ENCODE assay signal across 14 mouse cellular contexts in genomic region chr5:32120901-32121376, GRCm38 (mm10). TPM values are rescaled to one million over a fixed set of nuclear protein-coding genes. Genes with fewer than 3 reads are reported as not detected.
DNase-seq lines count a peak whose midpoint lies in the region; ATAC-seq and TF ChIP-seq lines count a peak whose summit lies in the region.
"Had no signal": no experiment of that assay in that cellular context is flagged by ENCODE, and none has a peak within 500 bp of the region (broad histone marks: within the 10 kb centered on the region; RNA-seq: fewer than 3 reads in every experiment).

No protein-coding gene starts in this region.

- WGBS in kidney, embryonic 14.5 days = 36% methylated on average over 11 of the region's 11 CpGs
- WGBS in lung, postnatal 0 days = 33% methylated on average over 11 of the region's 11 CpGs
- 54% methylated on average over 11 of the region's 11 CpGs for WGBS in hindbrain, embryonic 16.5 days

- no peaks in the 10 kb centered on the region for H3K9me3 ChIP-seq in kidney, embryonic 14.5 days (ENCODE audit: control insufficient read depth, low read length)
- no peaks in the 10 kb centered on the region for H3K9me3 ChIP-seq in lung, postnatal 0 days (ENCODE audit: low read length)
- H3K9me3 ChIP-seq in hindbrain, embryonic 16.5 days (ENCODE audit: control insufficient read depth, low read length) = no peaks in the 10 kb centered on the region
- H3K9me3 ChIP-seq: hindbrain, embryonic 12.5 days; liver, embryonic 12.5 days had no signal

- H3K27ac ChIP-seq in kidney, embryonic 14.5 days (ENCODE audit: low read depth, low read length) = no peak overlapping the region
- H3K27ac ChIP-seq in lung, postnatal 0 days (ENCODE audit: low read length) = 0 out of 2 replicates have a peak overlapping the region, but pooled peaks have one; percentile 38
- no peak overlapping the region for H3K27ac ChIP-seq in left cerebral cortex, adult 2 months
- no peak overlapping the region for H3K27ac ChIP-seq in hindbrain, embryonic 16.5 days (ENCODE audit: low read depth, low read length)
- H3K27ac ChIP-seq: hindbrain, embryonic 12.5 days; liver, embryonic 12.5 days had no signal

- TF ChIP-seq CTCF in lung, postnatal 0 days (IDR thresholded peaks at IDR 0.05) = 0 out of 2 replicates have a peak, but pooled peaks have one; percentile 18
- no peak for TF ChIP-seq CTCF in left cerebral cortex, adult 2 months (IDR thresholded peaks at IDR 0.05)

- H3K27me3 ChIP-seq in kidney, embryonic 14.5 days (ENCODE audit: control insufficient read depth, insufficient read depth, low read length) = no peaks in the 10 kb centered on the region
- no peaks in the 10 kb centered on the region for H3K27me3 ChIP-seq in lung, postnatal 0 days (replicated peaks; ENCODE audit: insufficient read depth, low read length)
- no peaks in the 10 kb centered on the region for H3K27me3 ChIP-seq in hindbrain, embryonic 16.5 days (replicated peaks; ENCODE audit: control insufficient read depth, insufficient read depth, low read length)
- H3K27me3 ChIP-seq: hindbrain, embryonic 12.5 days had no signal

- intact Hi-C loops in left cerebral cortex, adult 2 months (cut with DNase I) = no loop called here
- intact Hi-C loops in left cerebral cortex, postnatal 4 days (cut with DNase I) = no loop called here

- no peak overlapping the region for H3K4me2 ChIP-seq in kidney, embryonic 14.5 days (replicated peaks; ENCODE audit: low read depth, low read length)
- peak overlapping the region; percentile 17 for H3K4me2 ChIP-seq in lung, postnatal 0 days (replicated peaks; ENCODE audit: low read depth, low read length)
- H3K4me2 ChIP-seq in hindbrain, embryonic 16.5 days (ENCODE audit: low read length) = no peak overlapping the region
- H3K4me2 ChIP-seq: hindbrain, embryonic 12.5 days; liver, embryonic 12.5 days had no signal

- peak; percentile 39 for ATAC-seq in kidney, embryonic 14.5 days (ENCODE audit: low FRiP score, low TSS enrichment)
- ATAC-seq in lung, postnatal 0 days = peak; percentile 92
- ATAC-seq in hindbrain, embryonic 16.5 days = no peak
- ATAC-seq: liver, embryonic 12.5 days had no signal

- no peaks in the 10 kb centered on the region for H3K4me1 ChIP-seq in kidney, embryonic 14.5 days (ENCODE audit: control insufficient read depth, insufficient read depth, low read length)
- peaks cover 6% of the 10 kb centered on the region; the same call in 1 of the 2 replicates for H3K4me1 ChIP-seq in lung, postnatal 0 days (ENCODE audit: insufficient read depth, low read depth, low read length)
- no peaks in the 10 kb centered on the region for H3K4me1 ChIP-seq in hindbrain, embryonic 16.5 days (ENCODE audit: control insufficient read depth, insufficient read depth, low read depth, low read length)
- H3K4me1 ChIP-seq: liver, embryonic 12.5 days had no signal

- no peak overlapping the region for H3K4me3 ChIP-seq in kidney, embryonic 14.5 days (ENCODE audit: low read length)
- no peak overlapping the region for H3K4me3 ChIP-seq in lung, postnatal 0 days (ENCODE audit: low read depth, low read length)
- H3K4me3 ChIP-seq in left cerebral cortex, adult 2 months = no peak overlapping the region
- H3K4me3 ChIP-seq in hindbrain, embryonic 16.5 days (ENCODE audit: low read length) = no peak overlapping the region
- H3K4me3 ChIP-seq: hindbrain, embryonic 12.5 days; liver, embryonic 12.5 days had no signal

- H3K9ac ChIP-seq in kidney, embryonic 14.5 days (ENCODE audit: low read depth, low read length) = no peak overlapping the region
- H3K9ac ChIP-seq in lung, postnatal 0 days (replicated peaks; ENCODE audit: low read depth) = 0 out of 2 replicates have a peak overlapping the region, but pooled peaks have one; percentile 16
- H3K9ac ChIP-seq in hindbrain, embryonic 16.5 days (ENCODE audit: low read depth, low read length) = no peak overlapping the region
- H3K9ac ChIP-seq: hindbrain, embryonic 12.5 days; liver, embryonic 12.5 days had no signal

- TF ChIP-seq EP300 in lung, postnatal 0 days (IDR thresholded peaks at IDR 0.05) = no peak

- no peak for DNase-seq in kidney, adult 18-20 months
- peak; percentile 37 for DNase-seq in urinary bladder, postnatal 25 days (ENCODE audit: low spot score)
- no peak for DNase-seq in urinary bladder, postnatal 10 days (ENCODE audit: low spot score)
- peak; percentile 64 for DNase-seq in lung, postnatal 0 days (ENCODE audit: low spot score)
- DNase-seq in left cerebral cortex, adult 2 months (ENCODE audit: extremely low spot score in 1 of 2, low spot score in 2 of 2) = no peak
- no peak for DNase-seq in left cerebral cortex, postnatal 4 days
- DNase-seq: adrenal gland, postnatal 25 days; cerebellum, adult 11 months; right cerebral cortex, postnatal 25 days; thymus, postnatal 4 days had no signal

- H3K36me3 ChIP-seq in kidney, embryonic 14.5 days (ENCODE audit: control insufficient read depth, insufficient read depth, low read length) = no peaks in the 10 kb centered on the region
- no peaks in the 10 kb centered on the region for H3K36me3 ChIP-seq in lung, postnatal 0 days (ENCODE audit: insufficient read depth, low read length)
- no peaks in the 10 kb centered on the region for H3K36me3 ChIP-seq in hindbrain, embryonic 16.5 days (ENCODE audit: control insufficient read depth, insufficient read depth, low read length)
- H3K36me3 ChIP-seq: hindbrain, embryonic 12.5 days; liver, embryonic 12.5 days had no signal

RNA-seq across cellular contexts. Expression of gene Fosl2, which starts 14.7 kb away (rescaled TPM):
- 7.0 and 7.1 TPM in 2 replicates for polyA plus RNA-seq in kidney, embryonic 14.5 days (2014; fragmentation: Nextera tagmentation; extraction: Ambion mirVana)
- 7.9 and 8.9 TPM in 2 replicates for polyA plus RNA-seq in lung, postnatal 0 days (2015; fragmentation: Nextera tagmentation; extraction: Ambion mirVana)
- 10 to 100 TPM; 49.1 to 96.8 TPM for total RNA-seq in left cerebral cortex, adult 2 months (2021)
- 10 to 100 TPM; 46.3 to 52.0 TPM for total RNA-seq in left cerebral cortex, postnatal 4 days (2021)
- 0.70 and 0.85 TPM in 2 replicates for polyA plus RNA-seq in hindbrain, embryonic 16.5 days (2015; fragmentation: Nextera tagmentation; extraction: Ambion mirVana)

Comparison
In these comparisons a context has a peak if more than half of its experiments do, and no peak if none do; other contexts are left out.
1. DNase-seq: peak in urinary bladder, postnatal 25 days (single experiment) and lung, postnatal 0 days (single experiment); none in kidney, adult 18-20 months (single experiment), urinary bladder, postnatal 10 days (single experiment), left cerebral cortex, adult 2 months (0 of 2) and left cerebral cortex, postnatal 4 days (single experiment).